Mouse (Mus musculus) left cerebral cortex, adult 9 months (tissue): Measurements from ENCODE around the gene Synm.

Experiments used
- DNase-seq, 2 experiments: peaks; one replicate each; pipeline ENCODE4 v3.0.0; 2022; ENCODE audit warnings: low spot score in 2 of 2

The Synm gene

GRCm38 (mm10) chr7:67700846-67701245 is 58.7 kb downstream of the Synm start:
- no peak for DNase-seq

- no peak for DNase-seq
Observed at GRCm38 (mm10) chr7:67699301-67699700, 60.2 kb downstream of the Synm start.

GRCm38 (mm10) chr7:67697892-67698630 is 61.5 kb downstream of the Synm start:
- DNase-seq, result no peak

GRCm38 (mm10) chr7:67695906-67696305 is 63.6 kb downstream of the Synm start:
- DNase-seq, result no peak

GRCm38 (mm10) chr7:67692791-67693538 is 66.6 kb downstream of the Synm start:
- DNase-seq, result no peak

- DNase-seq, result no peak
Observed at GRCm38 (mm10) chr7:67692141-67692540, 67.4 kb downstream of the Synm start.

- DNase-seq, result no peak
Observed at GRCm38 (mm10) chr7:67691036-67691435, 68.5 kb downstream of the Synm start.

- no peak for DNase-seq
Observed at GRCm38 (mm10) chr7:67689793-67690192, 69.7 kb downstream of the Synm start.

GRCm38 (mm10) chr7:67688281-67688680 is 71.3 kb downstream of the Synm start:
- no peak for DNase-seq

GRCm38 (mm10) chr7:67686545-67686944 is 73.0 kb downstream of the Synm start:
- no peak for DNase-seq

GRCm38 (mm10) chr7:67683006-67683405 is 76.5 kb downstream of the Synm start:
- DNase-seq, result no peak

GRCm38 (mm10) chr7:67681078-67681477 is 78.5 kb downstream of the Synm start:
- no peak for DNase-seq
